Mouse (Mus musculus) cerebellum, adult 2 months (tissue): ENCODE data around the gene Cdh18. TPM values are rescaled to one million over a fixed set of nuclear protein-coding genes. Genes with fewer than 3 reads are reported as not detected.
"Not testable (repeated sequence)": the region's sequence is repeated elsewhere in the genome, so short reads cannot be mapped to it uniquely, and the experiment has no call there.

Experiments used
- DNase-seq, 2 experiments: peaks; one replicate each; pipeline ENCODE4 v3.0.0; 2021
- H3K27ac ChIP-seq: fragments of 200-500 bp; 2 replicates; pipeline ENCODE4 v1.5.1; 2012; ENCODE audit warnings: low read length, control low read depth, inconsistent platforms; ENCODE audit not compliant: insufficient read depth
- H3K27me3 ChIP-seq: fragments of 200-500 bp; 2 replicates; pipeline ENCODE4 v1.6.1; 2012; ENCODE audit warnings: inconsistent platforms, mild to moderate bottlenecking, low read length, moderate library complexity; ENCODE audit not compliant: control insufficient read depth, insufficient read depth
- H3K4me1 ChIP-seq: fragments of 200-500 bp; 2 replicates; pipeline ENCODE4 v1.6.1; 2011; ENCODE audit warnings: low read length; ENCODE audit not compliant: control insufficient read depth, insufficient read depth
- H3K4me3 ChIP-seq: fragments of 200-500 bp; replicated peaks from 2 replicates; pipeline ENCODE3; 2011; ENCODE audit warnings: mild to moderate bottlenecking, low read depth, low read length, control low read depth; ENCODE audit not compliant: insufficient read depth
- CTCF ChIP-seq: fragments of 200-500 bp; IDR thresholded peaks from 2 replicates; pipeline ENCODE4 v1.5.1; 2011; ENCODE audit warnings: low read depth, mild to moderate bottlenecking, control low read depth, low read length, moderate library complexity, borderline replicate concordance; ENCODE audit not compliant: insufficient read depth
- POLR2A ChIP-seq: fragments of 200-500 bp; IDR thresholded peaks from 2 replicates; pipeline ENCODE4 v1.6.1; 2011; ENCODE audit warnings: low read length, control low read depth, borderline replicate concordance; ENCODE audit not compliant: insufficient read depth
- WGBS: fragments of 180-500 bp; shearing (Covaris S2); methylation state at CpG from one replicate; pipeline ENCODE4 v1.1.7; 2018; 5-methylcytosine and 5-hydroxymethylcytosine counted together
- polyA plus RNA-seq: library from polyadenylated mRNA; depleted of rRNA; stranded (reverse); fragments of >200 nt; gene quantifications from 2 replicates; pipeline ENCODE4 v1.2.3, GENCODE M21; 2012

Gene Cdh18
- polyA plus RNA-seq, 1 experiment, result 39.7 TPM

- Histone ChIP-seq H3K27ac (no peak overlapping the region), H3K4me1 (peaks cover 13% of the 10 kb centered on the region), H3K4me3 (no peak overlapping the region), H3K27me3 (no peaks in the 10 kb centered on the region)
- DNase-seq, result peak; percentile 56 to 67
- 35% methylated on average over 4 of the region's 4 CpGs for WGBS
- TF ChIP-seq POLR2A (no peak), CTCF (peak; percentile 58; the same call in 1 of the 2 replicates)
These were observed 497.4 kb downstream of the Cdh18 start for GRCm38 (mm10) chr15:23046127-23046785.

GRCm38 (mm10) chr15:23052006-23052405 lies 503.2 kb downstream of the Cdh18 start:
- TF ChIP-seq CTCF, result no peak
- TF ChIP-seq POLR2A, result no peak
- peak in 1 of 2 experiments; percentile 71 for DNase-seq
- Histone ChIP-seq H3K27me3 (no peaks in the 10 kb centered on the region), H3K27ac (peak overlapping the region; percentile 33; the same call in 1 of the 2 replicates), H3K4me3 (no peak overlapping the region), H3K4me1 (peaks cover 7% of the 10 kb centered on the region; the same call in 1 of the 2 replicates)
- 9% methylated on average over 2 of the region's 2 CpGs for WGBS

GRCm38 (mm10) chr15:23085326-23085725 lies 536.5 kb downstream of the Cdh18 start:
- H3K27me3 ChIP-seq, H3K27ac ChIP-seq, H3K4me3 ChIP-seq, H3K4me1 ChIP-seq: not testable (repeated sequence)
- DNase-seq, result peak in 1 of 2 experiments; percentile 65
- WGBS, result 25% methylated on average over 1 of the region's 1 CpGs

- Histone ChIP-seq H3K4me3 (no peak overlapping the region), H3K27ac (no peak overlapping the region), H3K27me3 (no peaks in the 10 kb centered on the region), H3K4me1 (no peaks in the 10 kb centered on the region; the same call in none of the 2 replicates)
- TF ChIP-seq CTCF (no peak), POLR2A (no peak)
- 73% methylated on average over 2 of the region's 2 CpGs for WGBS
- DNase-seq, result no peak
These were observed 538.7 kb downstream of the Cdh18 start for GRCm38 (mm10) chr15:23087535-23087934.

GRCm38 (mm10) chr15:23096601-23097000 lies 547.8 kb downstream of the Cdh18 start:
- H3K4me3 ChIP-seq, result no peak overlapping the region
- 68% methylated on average over 5 of the region's 5 CpGs for WGBS
- no peaks in the 10 kb centered on the region for H3K27me3 ChIP-seq
- TF ChIP-seq CTCF (no peak), POLR2A (no peak)
- DNase-seq, result no peak
- H3K27ac ChIP-seq, result no peak overlapping the region
- H3K4me1 ChIP-seq, result peaks cover 2% of the 10 kb centered on the region; the same call in 1 of the 2 replicates

GRCm38 (mm10) chr15:23104668-23105380 lies 556.0 kb downstream of the Cdh18 start:
- TF ChIP-seq POLR2A, result no peak
- no peak for DNase-seq
- WGBS, result 38% methylated on average over 5 of the region's 5 CpGs
- H3K4me1 ChIP-seq, result peaks cover 4% of the 10 kb centered on the region; the same call in 1 of the 2 replicates
- H3K27ac ChIP-seq, result no peak overlapping the region
- H3K27me3 ChIP-seq, result no peaks in the 10 kb centered on the region
- H3K4me3 ChIP-seq, result no peak overlapping the region

GRCm38 (mm10) chr15:23134950-23135715 lies 586.3 kb downstream of the Cdh18 start:
- WGBS, result 74% methylated on average over 6 of the region's 6 CpGs
- H3K4me3 ChIP-seq, result no peak overlapping the region
- no peaks in the 10 kb centered on the region for H3K27me3 ChIP-seq
- DNase-seq, result no peak
- TF ChIP-seq POLR2A (no peak), CTCF (no peak)
- H3K27ac ChIP-seq, result no peak overlapping the region
- no peaks in the 10 kb centered on the region for H3K4me1 ChIP-seq
